Mouse (Mus musculus): ENCODE data around the gene Per3.
"Not testable (repeated sequence)": the region's sequence is repeated elsewhere in the genome, so short reads cannot be mapped to it uniquely, and the experiment has no call there.

Per3 gene

GRCm38 (mm10) chr4:151024152-151024551 is 20.3 kb downstream of the Per3 start:
- no peak for DNase-seq

- DNase-seq: not testable (repeated sequence)
Observed at GRCm38 (mm10) chr4:151017356-151017755, 27.1 kb downstream of the Per3 start.

- no peak for DNase-seq
Observed at GRCm38 (mm10) chr4:151015946-151016345, 28.5 kb downstream of the Per3 start.

- no peak for DNase-seq
Observed at GRCm38 (mm10) chr4:151010316-151010715, 34.1 kb downstream of the Per3 start.

- peak in 1 of 2 experiments; percentile 32 for DNase-seq
Observed at GRCm38 (mm10) chr4:151006945-151007344, 37.5 kb downstream of the Per3 start.

GRCm38 (mm10) chr4:151005656-151006318 is 38.7 kb downstream of the Per3 start:
- DNase-seq: no peak

GRCm38 (mm10) chr4:151001397-151001796 is 43.1 kb downstream of the Per3 start:
- DNase-seq: no peak

GRCm38 (mm10) chr4:150998626-150999025 is 45.8 kb downstream of the Per3 start:
- no peak for DNase-seq

- DNase-seq: no peak
Observed at GRCm38 (mm10) chr4:150996797-150997196, 47.7 kb downstream of the Per3 start, which contains the start of gene Uts2. Gene Uts2 (plus strand): TSS chr4:150997097.

GRCm38 (mm10) chr4:150990148-150990547 is 54.3 kb downstream of the Per3 start:
- peak in 1 of 2 experiments; percentile 13 for DNase-seq

- no peak for DNase-seq
Observed at GRCm38 (mm10) chr4:150980153-150980552, 64.3 kb downstream of the Per3 start.

GRCm38 (mm10) chr4:150979455-150979854 is 65.0 kb downstream of the Per3 start:
- no peak for DNase-seq

GRCm38 (mm10) chr4:150978156-150978910 is 66.1 kb downstream of the Per3 start:
- DNase-seq: no peak

- no peak for DNase-seq
Observed at GRCm38 (mm10) chr4:150975145-150975544, 69.3 kb downstream of the Per3 start.

- DNase-seq: no peak
Observed at GRCm38 (mm10) chr4:150973264-150973663, 71.2 kb downstream of the Per3 start.

GRCm38 (mm10) chr4:150968956-150969355 is 75.5 kb downstream of the Per3 start:
- DNase-seq: no peak

GRCm38 (mm10) chr4:150966556-150966955 is 77.9 kb downstream of the Per3 start:
- DNase-seq: peak in 1 of 2 experiments; percentile 35

- no peak for DNase-seq
Observed at GRCm38 (mm10) chr4:150965555-150965951, 78.9 kb downstream of the Per3 start.

- peak; percentile 51 to 82 for DNase-seq
Observed at GRCm38 (mm10) chr4:150964635-150965554, 79.6 kb downstream of the Per3 start.

- no peak for DNase-seq
Observed at GRCm38 (mm10) chr4:150963711-150964110, 80.8 kb downstream of the Per3 start.

GRCm38 (mm10) chr4:150962231-150962630 is 82.2 kb downstream of the Per3 start:
- DNase-seq: no peak

GRCm38 (mm10) chr4:150958536-150958935 is 85.9 kb downstream of the Per3 start:
- no peak for DNase-seq

GRCm38 (mm10) chr4:150957106-150957458 is 87.4 kb downstream of the Per3 start:
- no peak for DNase-seq
